Mouse (Mus musculus) bone marrow macrophage, adult 2 months (primary cell): ENCODE measurements around the gene Lypd4. TPM values are rescaled to one million over a fixed set of nuclear protein-coding genes. Genes with fewer than 3 reads are reported as not detected.
"Not testable (repeated sequence)": the region's sequence is repeated elsewhere in the genome, so short reads cannot be mapped to it uniquely, and the experiment has no call there.

Source experiments
- H3K27ac ChIP-seq: 2 replicates; pipeline ENCODE4 v1.5.1; 2012; ENCODE audit warnings: low read depth, low read length; ENCODE audit not compliant: insufficient read depth
- H3K4me1 ChIP-seq: 2 replicates; pipeline ENCODE4 v1.6.1; 2012; ENCODE audit warnings: low read length; ENCODE audit not compliant: control insufficient read depth, insufficient read depth
- H3K4me3 ChIP-seq: 2 replicates; pipeline ENCODE4 v1.5.1; 2012; ENCODE audit warnings: mild to moderate bottlenecking, low read length, moderate library complexity; ENCODE audit not compliant: insufficient read depth
- CTCF ChIP-seq: IDR thresholded peaks from 2 replicates; pipeline ENCODE4 v1.5.1; 2012; ENCODE audit warnings: low read depth, mild to moderate bottlenecking, low read length, moderate library complexity
- POLR2A ChIP-seq: IDR thresholded peaks from 2 replicates; pipeline ENCODE4 v1.6.1; 2012; ENCODE audit warnings: mild to moderate bottlenecking, low read depth, low read length, borderline replicate concordance
- polyA plus RNA-seq: library from polyadenylated mRNA; stranded (reverse); fragments of >200 nt; gene quantifications from 2 replicates; pipeline ENCODE4 v1.2.4, GENCODE M21; 2012; ENCODE audit not compliant: missing spikeins, insufficient read depth, insufficient read length

Gene Lypd4
- polyA plus RNA-seq, 1 experiment: not detected

GRCm38 (mm10) chr7:24851596-24852325 is 18.0 kb downstream of the Lypd4 start:
- peak overlapping the region; percentile 82 for H3K27ac ChIP-seq
- H3K4me1 ChIP-seq: peaks cover 44% of the 10 kb centered on the region
- H3K4me3 ChIP-seq: peak overlapping the region; percentile 41
- no peak for TF ChIP-seq POLR2A

- H3K27ac ChIP-seq: peak overlapping the region; percentile 95
- H3K4me3 ChIP-seq: peak overlapping the region; percentile 58
- H3K4me1 ChIP-seq: peaks cover 45% of the 10 kb centered on the region
- TF ChIP-seq CTCF: no peak
- TF ChIP-seq POLR2A: no peak
Observed at GRCm38 (mm10) chr7:24850899-24851303, 18.8 kb downstream of the Lypd4 start.

- H3K4me3 ChIP-seq: peak overlapping the region; percentile 54
- peak overlapping the region; percentile 90 for H3K27ac ChIP-seq
Observed at GRCm38 (mm10) chr7:24850162-24850561, 19.6 kb downstream of the Lypd4 start.

GRCm38 (mm10) chr7:24846576-24846975 is 23.2 kb downstream of the Lypd4 start:
- peaks cover 31% of the 10 kb centered on the region for H3K4me1 ChIP-seq
- not testable (repeated sequence) for H3K27ac ChIP-seq, H3K4me3 ChIP-seq

More at GRCm38 (mm10) chr7:24850162-24850561, 19.6 kb downstream of the Lypd4 start:
- no peak for TF ChIP-seq POLR2A
- no peak for TF ChIP-seq CTCF
- peaks cover 42% of the 10 kb centered on the region for H3K4me1 ChIP-seq

GRCm38 (mm10) chr7:24845713-24846112 is 24.0 kb downstream of the Lypd4 start:
- Histone ChIP-seq H3K4me3 (no peak overlapping the region), H3K4me1 (peaks cover 31% of the 10 kb centered on the region), H3K27ac (0 out of 2 replicates have a peak overlapping the region, but pooled peaks have one; percentile 21)
- peak; percentile 33 for TF ChIP-seq CTCF
- no peak for TF ChIP-seq POLR2A

- Histone ChIP-seq H3K4me1 (peaks cover 31% of the 10 kb centered on the region), H3K27ac (no peak overlapping the region), H3K4me3 (no peak overlapping the region)
- TF ChIP-seq POLR2A: no peak
- TF ChIP-seq CTCF: no peak
Observed at GRCm38 (mm10) chr7:24845181-24845580, 24.6 kb downstream of the Lypd4 start.

GRCm38 (mm10) chr7:24844144-24844543 is 25.6 kb downstream of the Lypd4 start:
- H3K4me1 ChIP-seq: peaks cover 25% of the 10 kb centered on the region
- no peak overlapping the region for H3K4me3 ChIP-seq
- no peak overlapping the region for H3K27ac ChIP-seq
- TF ChIP-seq CTCF: no peak
- no peak for TF ChIP-seq POLR2A

- Histone ChIP-seq H3K27ac (no peak overlapping the region), H3K4me1 (peaks cover 30% of the 10 kb centered on the region), H3K4me3 (no peak overlapping the region)
- TF ChIP-seq CTCF (no peak), POLR2A (no peak)
Observed at GRCm38 (mm10) chr7:24841009-24841408, 28.7 kb downstream of the Lypd4 start.

- no peak for TF ChIP-seq CTCF
- Histone ChIP-seq H3K27ac (no peak overlapping the region), H3K4me3 (no peak overlapping the region), H3K4me1 (peaks cover 26% of the 10 kb centered on the region)
Observed at GRCm38 (mm10) chr7:24840331-24840730, 29.4 kb downstream of the Lypd4 start.

- H3K4me3 ChIP-seq: no peak overlapping the region
- no peak for TF ChIP-seq CTCF
- no peak for TF ChIP-seq POLR2A
- peaks cover 26% of the 10 kb centered on the region for H3K4me1 ChIP-seq
- H3K27ac ChIP-seq: 0 out of 2 replicates have a peak overlapping the region, but pooled peaks have one; percentile 32
Observed at GRCm38 (mm10) chr7:24839410-24839808, 30.3 kb downstream of the Lypd4 start.

- Histone ChIP-seq H3K4me1 (peaks cover 26% of the 10 kb centered on the region), H3K27ac (peak overlapping the region; percentile 55)
- not testable (repeated sequence) for H3K4me3 ChIP-seq
Observed at GRCm38 (mm10) chr7:24838732-24839409, 30.9 kb downstream of the Lypd4 start.
